Mouse (Mus musculus) ES-E14 (cell line): Measurements from ENCODE around the gene Mmachc. TPM values are rescaled to one million over a fixed set of nuclear protein-coding genes. Genes with fewer than 3 reads are reported as not detected.

Source experiments
- DNase-seq: peaks from one replicate; pipeline ENCODE4 v3.0.0-alpha.2; 2013; ENCODE audit warnings: low read depth, low spot score
- H3K27ac ChIP-seq: 2 replicates; pipeline ENCODE4 v1.5.1; 2012; ENCODE audit warnings: low read depth, mild to moderate bottlenecking, low read length, moderate library complexity, mixed read lengths; ENCODE audit not compliant: poor library complexity, insufficient read depth, severe bottlenecking
- H3K36me3 ChIP-seq: 2 replicates; pipeline ENCODE4 v1.6.1; 2012; ENCODE audit warnings: mild to moderate bottlenecking, low read length, moderate library complexity, mixed read lengths; ENCODE audit not compliant: control insufficient read depth, poor library complexity, insufficient read depth, severe bottlenecking
- H3K4me1 ChIP-seq, 2 experiments: fragments of 150-350 bp in 1 of 2; sonication (generic) in 1 of 2; 2 replicates each; pipeline ENCODE4 v1.6.1; 2012; ENCODE audit warnings: low read length in 2 of 2, mild to moderate bottlenecking in 1 of 2, mixed read lengths in 1 of 2; ENCODE audit not compliant: control insufficient read depth in 2 of 2, insufficient read depth in 2 of 2, poor library complexity in 1 of 2
- H3K4me3 ChIP-seq, 2 experiments: fragments of 150-350 bp in 1 of 2; sonication (generic) in 1 of 2; 2 replicates each; pipeline ENCODE4 v1.5.1; 2012; ENCODE audit warnings: low read length in 2 of 2, low read depth in 1 of 2, mild to moderate bottlenecking in 1 of 2, mixed read lengths in 1 of 2; ENCODE audit not compliant: insufficient read depth in 1 of 2, poor library complexity in 1 of 2, severe bottlenecking in 1 of 2
- H3K9ac ChIP-seq: 2 replicates; pipeline ENCODE4 v1.6.1; 2012; ENCODE audit warnings: low read depth, mild to moderate bottlenecking, low read length, mixed read lengths; ENCODE audit not compliant: poor library complexity, insufficient read depth, severe bottlenecking
- H3K9me3 ChIP-seq: fragments of 150-350 bp; sonication (generic); 2 replicates; pipeline ENCODE4 v1.6.1; 2012; ENCODE audit warnings: low read depth, mild to moderate bottlenecking, low read length; ENCODE audit not compliant: control insufficient read depth, insufficient read depth
- CHD2 ChIP-seq: IDR thresholded peaks from 2 replicates; pipeline ENCODE4 v1.6.1; 2014; ENCODE audit warnings: mild to moderate bottlenecking, low read depth, low read length, inconsistent platforms
- HCFC1 ChIP-seq: IDR thresholded peaks from 2 replicates; pipeline ENCODE4 v1.6.1; 2012; ENCODE audit warnings: low read length, inconsistent platforms, borderline replicate concordance; ENCODE audit not compliant: insufficient read depth
- MAFK ChIP-seq: IDR thresholded peaks from 2 replicates; pipeline ENCODE4 v1.6.1; 2014; ENCODE audit warnings: mild to moderate bottlenecking, low read depth, low read length, inconsistent platforms; ENCODE audit not compliant: insufficient read depth
- ZC3H11A ChIP-seq: IDR thresholded peaks from 2 replicates; pipeline ENCODE4 v1.6.1; 2012; ENCODE audit warnings: low read depth, mild to moderate bottlenecking, inconsistent platforms, low read length, borderline replicate concordance
- ZNF384 ChIP-seq: IDR thresholded peaks from 2 replicates; pipeline ENCODE4 v1.6.1; 2012; ENCODE audit warnings: low read depth, low read length, inconsistent platforms
- in situ Hi-C, 2 experiments: fragments of 600-800 bp; cut with MboI; formaldehyde crosslinking; loops; one replicate each; pipeline ENCODE4 v1.15.1; 2025; ENCODE audit warnings: low sequenced_read_pairs in 2 of 2, inconsistent platforms in 1 of 2; ENCODE audit not compliant: unreplicated experiment in 2 of 2
- total RNA-seq: library from RNA; depleted of rRNA; stranded (reverse); fragments of 300-350 nt; gene quantifications from 2 replicates; pipeline ENCODE4 v1.2.3, GENCODE M21; 2012

The Mmachc gene
- total RNA-seq, 1 experiment = 18.7 TPM

- H3K4me3 ChIP-seq = no peak overlapping the region
- in situ Hi-C loops = loop anchor here in 1 of 2 experiments (10.0 kb wide), 1 partner anchor 72 kb away; no protein-coding TSS in a partner anchor
- TF ChIP-seq CHD2 = no peak
- peaks cover 6% of the 10 kb centered on the region for H3K36me3 ChIP-seq
- no peaks in the 10 kb centered on the region for H3K4me1 ChIP-seq
- H3K9ac ChIP-seq = no peak overlapping the region
- H3K27ac ChIP-seq = no peak overlapping the region
- DNase-seq = no peak
- no peaks in the 10 kb centered on the region for H3K9me3 ChIP-seq
These were observed 4.3 kb upstream of the Mmachc start for GRCm38 (mm10) chr4:116712536-116712935.

GRCm38 (mm10) chr4:116710154-116710553 lies 1.9 kb upstream of the Mmachc start:
- H3K9me3 ChIP-seq = no peaks in the 10 kb centered on the region
- H3K4me1 ChIP-seq = no peaks in the 10 kb centered on the region
- H3K36me3 ChIP-seq = peaks cover 5% of the 10 kb centered on the region
- TF ChIP-seq ZC3H11A (no peak), ZNF384 (no peak), CHD2 (no peak), HCFC1 (no peak), MAFK (no peak)
- no peak overlapping the region for H3K9ac ChIP-seq
- in situ Hi-C loops = loop anchor here in 1 of 2 experiments (10.0 kb wide), 1 partner anchor 75 kb away; no protein-coding TSS in a partner anchor
- H3K27ac ChIP-seq = no peak overlapping the region
- DNase-seq = no peak
- no peak overlapping the region for H3K4me3 ChIP-seq

GRCm38 (mm10) chr4:116708791-116709390 lies 685 bp upstream of the Mmachc start:
- peak overlapping the region; percentile 75 for H3K9ac ChIP-seq
- H3K4me1 ChIP-seq = no peaks in the 10 kb centered on the region
- peak; percentile 71 for TF ChIP-seq ZNF384
- no peak for TF ChIP-seq ZC3H11A
- H3K9me3 ChIP-seq = no peaks in the 10 kb centered on the region
- peak overlapping the region; percentile 64 to 79 for H3K4me3 ChIP-seq
- H3K27ac ChIP-seq = no peak overlapping the region; the same call in 1 of the 2 replicates
- peaks cover 3% of the 10 kb centered on the region for H3K36me3 ChIP-seq
- in situ Hi-C loops = no loop called here
- no peak for DNase-seq

GRCm38 (mm10) chr4:116707666-116708065 lies 540 bp downstream of the Mmachc start:
- Histone ChIP-seq H3K9ac (peak overlapping the region; percentile 79; the same call in 1 of the 2 replicates), H3K36me3 (peaks cover 3% of the 10 kb centered on the region), H3K9me3 (no peaks in the 10 kb centered on the region), H3K27ac (no peak overlapping the region; the same call in 1 of the 2 replicates), H3K4me3 (peak overlapping the region; percentile 75 to 80), H3K4me1 (no peaks in the 10 kb centered on the region)
- TF ChIP-seq ZNF384 (no peak), MAFK (no peak), ZC3H11A (no peak), HCFC1 (no peak), CHD2 (no peak)
- in situ Hi-C loops = no loop called here
- DNase-seq = no peak

GRCm38 (mm10) chr4:116703804-116704203 lies 4.4 kb downstream of the Mmachc start:
- TF ChIP-seq ZNF384 (no peak), CHD2 (no peak), MAFK (no peak), ZC3H11A (no peak), HCFC1 (no peak)
- no peaks in the 10 kb centered on the region for H3K9me3 ChIP-seq
- DNase-seq = peak; percentile 85
- H3K27ac ChIP-seq = no peak overlapping the region
- in situ Hi-C loops = no loop called here
- no peak overlapping the region for H3K4me3 ChIP-seq
- no peaks in the 10 kb centered on the region for H3K4me1 ChIP-seq
- no peak overlapping the region for H3K9ac ChIP-seq
- H3K36me3 ChIP-seq = peaks cover 10% of the 10 kb centered on the region
